Mouse (Mus musculus): Measurements from ENCODE around the gene Il21r. TPM values are rescaled to one million over a fixed set of nuclear protein-coding genes. Genes with fewer than 3 reads are reported as not detected.

Gene Il21r
- polyA plus RNA-seq, 1 experiment from 2014 or later: 0.40 TPM

- WGBS: 83% methylated on average over 9 of the region's 9 CpGs
- ATAC-seq (ENCODE audit: low read depth): no peak
- H3K9ac ChIP-seq (ENCODE audit: low read length): no peak overlapping the region
- peaks cover 5% of the 10 kb centered on the region; the same call in 1 of the 2 replicates for H3K4me1 ChIP-seq (replicated peaks; ENCODE audit: control insufficient read depth, insufficient read depth, low read length)
- H3K27ac ChIP-seq (ENCODE audit: low read length): no peak overlapping the region
- H3K9me3 ChIP-seq (ENCODE audit: control insufficient read depth, low read length): no peaks in the 10 kb centered on the region
- H3K4me3 ChIP-seq (ENCODE audit: low read length): no peak overlapping the region
- no peaks in the 10 kb centered on the region for H3K36me3 ChIP-seq (ENCODE audit: control insufficient read depth, insufficient read depth, low read length)
- no peak overlapping the region for H3K4me2 ChIP-seq (ENCODE audit: low read depth, low read length)
- H3K27me3 ChIP-seq (ENCODE audit: control insufficient read depth, insufficient read depth, low read depth, low read length): no peaks in the 10 kb centered on the region
These were observed 6.1 kb upstream of the Il21r start for GRCm38 (mm10) chr7:125597083-125597482.

- peaks cover 5% of the 10 kb centered on the region; the same call in 1 of the 2 replicates for H3K4me1 ChIP-seq (replicated peaks; ENCODE audit: control insufficient read depth, insufficient read depth, low read length)
- H3K36me3 ChIP-seq (ENCODE audit: control insufficient read depth, insufficient read depth, low read length): no peaks in the 10 kb centered on the region
- WGBS: 90% methylated on average over 11 of the region's 11 CpGs
- no peak overlapping the region for H3K9ac ChIP-seq (ENCODE audit: low read length)
- H3K27me3 ChIP-seq (ENCODE audit: control insufficient read depth, insufficient read depth, low read depth, low read length): no peaks in the 10 kb centered on the region
- ATAC-seq (ENCODE audit: low read depth): no peak
- H3K27ac ChIP-seq (ENCODE audit: low read length): no peak overlapping the region
- no peak overlapping the region for H3K4me2 ChIP-seq (ENCODE audit: low read depth, low read length)
- H3K9me3 ChIP-seq (ENCODE audit: control insufficient read depth, low read length): no peaks in the 10 kb centered on the region
- no peak overlapping the region for H3K4me3 ChIP-seq (ENCODE audit: low read length)
These were observed 5.5 kb upstream of the Il21r start for GRCm38 (mm10) chr7:125597516-125598347.

GRCm38 (mm10) chr7:125599373-125599973, 3.8 kb upstream of the Il21r start:
- no peak overlapping the region for H3K27ac ChIP-seq (ENCODE audit: low read length)

GRCm38 (mm10) chr7:125600136-125600535, 3.1 kb upstream of the Il21r start:
- Histone ChIP-seq H3K4me1 (replicated peaks; ENCODE audit: control insufficient read depth, insufficient read depth, low read length) (peaks cover 5% of the 10 kb centered on the region; the same call in 1 of the 2 replicates), H3K4me2 (ENCODE audit: low read depth, low read length) (no peak overlapping the region), H3K27me3 (ENCODE audit: control insufficient read depth, insufficient read depth, low read depth, low read length) (no peaks in the 10 kb centered on the region), H3K9ac (ENCODE audit: low read length) (no peak overlapping the region), H3K9me3 (ENCODE audit: control insufficient read depth, low read length) (no peaks in the 10 kb centered on the region), H3K27ac (ENCODE audit: low read length) (no peak overlapping the region), H3K4me3 (ENCODE audit: low read length) (no peak overlapping the region), H3K36me3 (ENCODE audit: control insufficient read depth, insufficient read depth, low read length) (no peaks in the 10 kb centered on the region)
- no peak for ATAC-seq (ENCODE audit: low read depth)
- WGBS: 59% methylated on average over 10 of the region's 10 CpGs

More at GRCm38 (mm10) chr7:125599373-125599973, 3.8 kb upstream of the Il21r start:
- no peak overlapping the region for H3K9ac ChIP-seq (ENCODE audit: low read length)
- 47% methylated on average over 4 of the region's 4 CpGs for WGBS
- no peaks in the 10 kb centered on the region for H3K27me3 ChIP-seq (ENCODE audit: control insufficient read depth, insufficient read depth, low read depth, low read length)
- no peak overlapping the region for H3K4me3 ChIP-seq (ENCODE audit: low read length)
- no peak for ATAC-seq (ENCODE audit: low read depth)
- no peaks in the 10 kb centered on the region for H3K36me3 ChIP-seq (ENCODE audit: control insufficient read depth, insufficient read depth, low read length)
- H3K4me1 ChIP-seq (replicated peaks; ENCODE audit: control insufficient read depth, insufficient read depth, low read length): peaks cover 5% of the 10 kb centered on the region; the same call in 1 of the 2 replicates
- no peak overlapping the region for H3K4me2 ChIP-seq (ENCODE audit: low read depth, low read length)
- H3K9me3 ChIP-seq (ENCODE audit: control insufficient read depth, low read length): no peaks in the 10 kb centered on the region

GRCm38 (mm10) chr7:125600612-125601279, 2.5 kb upstream of the Il21r start:
- WGBS: 24% methylated on average over 6 of the region's 6 CpGs
- H3K36me3 ChIP-seq (ENCODE audit: control insufficient read depth, insufficient read depth, low read length): no peaks in the 10 kb centered on the region
- ATAC-seq (ENCODE audit: low read depth): no peak
- no peak overlapping the region for H3K4me2 ChIP-seq (ENCODE audit: low read depth, low read length)
- H3K9me3 ChIP-seq (ENCODE audit: control insufficient read depth, low read length): no peaks in the 10 kb centered on the region
- peaks cover 8% of the 10 kb centered on the region for H3K4me1 ChIP-seq (replicated peaks; ENCODE audit: control insufficient read depth, insufficient read depth, low read length)
- no peaks in the 10 kb centered on the region for H3K27me3 ChIP-seq (ENCODE audit: control insufficient read depth, insufficient read depth, low read depth, low read length)
- no peak overlapping the region for H3K9ac ChIP-seq (ENCODE audit: low read length)
- H3K27ac ChIP-seq (ENCODE audit: low read length): no peak overlapping the region
- no peak overlapping the region for H3K4me3 ChIP-seq (ENCODE audit: low read length)

GRCm38 (mm10) chr7:125601280-125601670, 2.0 kb upstream of the Il21r start:
- H3K27ac ChIP-seq (ENCODE audit: low read length): no peak overlapping the region
- no peaks in the 10 kb centered on the region for H3K9me3 ChIP-seq (ENCODE audit: control insufficient read depth, low read length)
- H3K9ac ChIP-seq (ENCODE audit: low read length): no peak overlapping the region
- H3K36me3 ChIP-seq (ENCODE audit: control insufficient read depth, insufficient read depth, low read length): no peaks in the 10 kb centered on the region
- H3K27me3 ChIP-seq (ENCODE audit: control insufficient read depth, insufficient read depth, low read depth, low read length): no peaks in the 10 kb centered on the region
- no peak overlapping the region for H3K4me3 ChIP-seq (ENCODE audit: low read length)
- no peak for ATAC-seq (ENCODE audit: low read depth)
- WGBS: 76% methylated on average over 6 of the region's 6 CpGs
- H3K4me1 ChIP-seq (replicated peaks; ENCODE audit: control insufficient read depth, insufficient read depth, low read length): peaks cover 13% of the 10 kb centered on the region
- no peak overlapping the region for H3K4me2 ChIP-seq (ENCODE audit: low read depth, low read length)

- H3K9me3 ChIP-seq (ENCODE audit: control insufficient read depth, low read length): no peaks in the 10 kb centered on the region
- ATAC-seq (ENCODE audit: low read depth): no peak
- WGBS: 57% methylated on average over 11 of the region's 11 CpGs
- H3K36me3 ChIP-seq (ENCODE audit: control insufficient read depth, insufficient read depth, low read length): no peaks in the 10 kb centered on the region
- no peak overlapping the region for H3K27ac ChIP-seq (ENCODE audit: low read length)
- H3K4me3 ChIP-seq (ENCODE audit: low read length): no peak overlapping the region
- no peaks in the 10 kb centered on the region for H3K27me3 ChIP-seq (ENCODE audit: control insufficient read depth, insufficient read depth, low read depth, low read length)
- H3K4me1 ChIP-seq (replicated peaks; ENCODE audit: control insufficient read depth, insufficient read depth, low read length): peaks cover 18% of the 10 kb centered on the region
- H3K9ac ChIP-seq (ENCODE audit: low read length): no peak overlapping the region
- no peak overlapping the region for H3K4me2 ChIP-seq (ENCODE audit: low read depth, low read length)
These were observed 1.3 kb upstream of the Il21r start for GRCm38 (mm10) chr7:125601821-125602448.

- ATAC-seq (ENCODE audit: low read depth): no peak
- no peaks in the 10 kb centered on the region for H3K36me3 ChIP-seq (ENCODE audit: control insufficient read depth, insufficient read depth, low read length)
- no peak overlapping the region for H3K27ac ChIP-seq (ENCODE audit: low read length)
- no peaks in the 10 kb centered on the region for H3K9me3 ChIP-seq (ENCODE audit: control insufficient read depth, low read length)
- 69% methylated on average over 12 of the region's 12 CpGs for WGBS
- peaks cover 18% of the 10 kb centered on the region for H3K4me1 ChIP-seq (replicated peaks; ENCODE audit: control insufficient read depth, insufficient read depth, low read length)
- no peak overlapping the region for H3K9ac ChIP-seq (ENCODE audit: low read length)
- H3K4me3 ChIP-seq (ENCODE audit: low read length): no peak overlapping the region
- H3K4me2 ChIP-seq (ENCODE audit: low read depth, low read length): no peak overlapping the region
- no peaks in the 10 kb centered on the region for H3K27me3 ChIP-seq (ENCODE audit: control insufficient read depth, insufficient read depth, low read depth, low read length)
These were observed 1.4 kb downstream of the Il21r start for GRCm38 (mm10) chr7:125604362-125605319.
